Mouse (Mus musculus): Measurements from ENCODE around the gene Igdcc4. TPM values are rescaled to one million over a fixed set of nuclear protein-coding genes. Genes with fewer than 3 reads are reported as not detected.
A peak's percentile ranks its signal among the peaks of the same experiment; 100 is the strongest.

Igdcc4 gene
- polyA plus RNA-seq, 1 experiment from 2014 or later, result 12.4 TPM

DNA sequence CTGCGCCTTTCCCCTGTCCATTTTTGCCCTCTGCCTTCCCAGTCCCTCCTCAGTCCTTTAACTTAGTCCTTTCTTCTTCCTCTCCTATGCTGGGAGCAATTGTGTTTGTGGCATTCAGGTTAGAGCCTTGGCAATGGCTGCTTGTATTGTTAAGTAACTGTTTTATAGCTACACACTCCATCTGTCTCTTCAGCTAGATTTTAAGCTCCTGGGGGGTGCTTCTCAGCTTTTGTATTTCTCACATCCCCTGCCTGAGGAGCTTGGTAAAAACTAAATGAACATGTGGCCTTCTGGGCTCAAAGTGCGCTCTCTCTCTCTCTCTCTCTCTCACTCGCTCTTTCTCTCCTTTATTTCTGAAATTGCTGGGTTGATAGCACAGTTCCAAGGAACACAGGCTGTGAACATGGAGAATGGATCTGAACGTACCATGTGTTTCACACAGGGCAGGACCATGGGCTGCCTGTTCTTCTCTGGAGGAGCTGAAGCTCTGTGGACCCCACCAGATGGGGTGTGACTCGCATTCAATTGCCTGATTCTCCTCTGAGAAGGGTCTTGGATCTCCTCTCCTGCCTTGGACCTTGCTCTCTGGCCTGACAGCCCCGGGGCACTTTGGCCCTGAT lies 51.5 kb downstream of the Igdcc4 start:
- peak overlapping the region; percentile 78 for H3K27ac ChIP-seq (replicated peaks; ENCODE audit: low read depth, low read length)
- peak overlapping the region; percentile 38 for H3K9ac ChIP-seq (replicated peaks; ENCODE audit: low read length)
- no peak for ATAC-seq (replicated peaks; ENCODE audit: insufficient number of reproducible peaks, low FRiP score, low TSS enrichment, low read depth)
- H3K4me2 ChIP-seq (ENCODE audit: low read depth, low read length), result no peak overlapping the region
- DNase-seq (ENCODE audit: low spot score), result no peak
- H3K36me3 ChIP-seq (replicated peaks; ENCODE audit: control insufficient read depth, insufficient read depth, low read depth, low read length), result peaks cover 6% of the 10 kb centered on the region; the same call in 1 of the 2 replicates
- H3K4me1 ChIP-seq (ENCODE audit: control insufficient read depth, insufficient read depth, low read length), result peaks cover 18% of the 10 kb centered on the region
- H3K9me3 ChIP-seq (replicated peaks; ENCODE audit: control insufficient read depth, low read length), result no peaks in the 10 kb centered on the region
- 36% methylated on average over 6 of the region's 6 CpGs for WGBS
- no peaks in the 10 kb centered on the region for H3K27me3 ChIP-seq (ENCODE audit: control insufficient read depth, insufficient read depth, low read length)
- H3K4me3 ChIP-seq (ENCODE audit: low read depth, low read length), result no peak overlapping the region

DNA sequence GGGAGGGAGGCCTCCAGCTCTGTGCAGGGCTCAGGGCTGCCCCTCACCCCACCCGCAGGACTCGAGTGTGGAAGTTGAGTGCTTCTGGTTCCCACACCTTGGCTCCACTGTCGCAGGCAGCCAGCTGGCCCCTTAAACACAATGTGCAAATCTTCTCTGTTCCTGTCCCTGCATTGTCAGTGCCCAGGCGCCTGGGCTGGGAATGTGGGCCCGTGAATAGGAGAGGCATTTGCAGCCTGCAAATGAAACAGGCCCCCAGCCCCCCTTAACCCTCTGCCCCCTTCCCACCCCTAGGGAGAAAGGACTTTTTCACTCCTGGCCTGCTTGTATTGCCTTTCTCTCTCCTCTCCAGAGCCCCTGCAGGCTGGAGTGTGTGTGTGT lies 52.0 kb downstream of the Igdcc4 start:
- ATAC-seq (replicated peaks; ENCODE audit: insufficient number of reproducible peaks, low FRiP score, low TSS enrichment, low read depth), result peak; percentile 55
- Histone ChIP-seq H3K4me2 (ENCODE audit: low read depth, low read length) (no peak overlapping the region), H3K27ac (replicated peaks; ENCODE audit: low read depth, low read length) (peak overlapping the region; percentile 78), H3K9ac (replicated peaks; ENCODE audit: low read length) (peak overlapping the region; percentile 38), H3K4me3 (ENCODE audit: low read depth, low read length) (no peak overlapping the region), H3K4me1 (ENCODE audit: control insufficient read depth, insufficient read depth, low read length) (peaks cover 18% of the 10 kb centered on the region), H3K27me3 (ENCODE audit: control insufficient read depth, insufficient read depth, low read length) (no peaks in the 10 kb centered on the region), H3K9me3 (replicated peaks; ENCODE audit: control insufficient read depth, low read length) (no peaks in the 10 kb centered on the region), H3K36me3 (replicated peaks; ENCODE audit: control insufficient read depth, insufficient read depth, low read depth, low read length) (peaks cover 4% of the 10 kb centered on the region; the same call in 1 of the 2 replicates)
- peak; percentile 58 for DNase-seq (ENCODE audit: low spot score)
- WGBS, result 6% methylated on average over 5 of the region's 5 CpGs

DNA sequence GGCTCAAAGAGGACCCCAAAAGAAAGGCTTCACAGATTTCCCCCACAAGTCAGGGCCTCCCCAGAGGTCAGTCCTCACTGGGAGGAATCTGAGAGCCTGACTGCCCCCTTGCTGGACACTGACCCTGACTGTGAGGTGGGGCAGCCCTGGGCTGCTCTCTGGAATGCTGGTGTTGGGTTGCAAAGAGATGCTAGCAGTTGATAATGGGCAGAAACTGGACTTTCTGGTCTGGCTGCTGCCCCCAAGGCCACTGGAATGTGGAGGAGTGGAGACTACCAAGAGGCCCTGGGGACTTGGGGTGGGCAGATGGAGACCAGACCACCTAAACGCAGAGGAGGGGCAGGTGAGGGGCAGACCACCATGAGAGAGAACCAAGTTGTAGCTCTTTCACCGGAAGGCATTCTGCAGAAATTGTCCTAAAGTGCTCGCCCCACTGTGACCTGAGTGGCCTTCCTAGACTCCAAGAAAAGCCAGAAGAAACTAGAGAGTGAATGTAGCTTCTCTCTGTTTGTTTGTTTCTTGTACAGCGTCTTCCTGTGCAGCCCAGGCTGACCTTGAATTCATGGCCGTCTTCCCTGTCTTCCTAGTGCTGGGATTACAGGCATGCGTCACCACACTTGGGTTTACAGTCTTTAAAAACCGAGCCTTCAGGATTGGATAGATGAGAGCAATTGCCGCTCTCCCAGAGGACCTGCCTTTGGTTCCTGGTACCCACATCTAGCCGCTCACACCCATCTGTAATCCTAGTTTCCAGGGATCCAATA lies 53.6 kb downstream of the Igdcc4 start:
- DNase-seq (ENCODE audit: low spot score), result no peak
- Histone ChIP-seq H3K27ac (replicated peaks; ENCODE audit: low read depth, low read length) (0 out of 2 replicates have a peak overlapping the region, but pooled peaks have one; percentile 25), H3K9me3 (replicated peaks; ENCODE audit: control insufficient read depth, low read length) (no peaks in the 10 kb centered on the region), H3K9ac (replicated peaks; ENCODE audit: low read length) (no peak overlapping the region), H3K4me3 (ENCODE audit: low read depth, low read length) (no peak overlapping the region), H3K4me1 (ENCODE audit: control insufficient read depth, insufficient read depth, low read length) (peaks cover 18% of the 10 kb centered on the region), H3K4me2 (ENCODE audit: low read depth, low read length) (no peak overlapping the region), H3K27me3 (ENCODE audit: control insufficient read depth, insufficient read depth, low read length) (no peaks in the 10 kb centered on the region), H3K36me3 (replicated peaks; ENCODE audit: control insufficient read depth, insufficient read depth, low read depth, low read length) (no peaks in the 10 kb centered on the region)
- 35% methylated on average over 9 of the region's 9 CpGs for WGBS
- no peak for ATAC-seq (replicated peaks; ENCODE audit: insufficient number of reproducible peaks, low FRiP score, low TSS enrichment, low read depth)

DNA sequence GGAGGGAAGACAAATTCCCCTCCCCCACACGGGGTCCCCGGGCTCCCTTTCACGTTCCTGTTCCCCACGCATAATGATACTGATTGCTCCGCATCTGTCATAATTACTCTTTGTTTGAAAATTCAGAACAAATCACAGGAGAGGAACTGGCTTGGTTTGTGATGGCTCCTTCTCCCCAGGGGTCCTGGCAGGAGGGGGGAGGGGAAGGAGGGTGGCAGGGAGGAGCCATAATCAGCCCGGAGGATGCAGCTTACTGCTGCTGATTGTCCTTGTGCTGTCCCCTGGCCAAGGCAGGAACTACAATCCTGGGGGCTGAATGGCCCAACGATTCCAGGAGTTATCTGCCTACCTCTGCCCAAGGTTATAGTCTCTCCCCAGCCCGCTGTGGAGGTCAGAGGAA lies 55.3 kb downstream of the Igdcc4 start:
- ATAC-seq (replicated peaks; ENCODE audit: insufficient number of reproducible peaks, low FRiP score, low TSS enrichment, low read depth) (no peak), DNase-seq (ENCODE audit: low spot score) (no peak)
- 10% methylated on average over 8 of the region's 8 CpGs for WGBS
- Histone ChIP-seq H3K4me3 (ENCODE audit: low read depth, low read length) (no peak overlapping the region), H3K4me1 (ENCODE audit: control insufficient read depth, insufficient read depth, low read length) (peaks cover 21% of the 10 kb centered on the region), H3K27ac (replicated peaks; ENCODE audit: low read depth, low read length) (0 out of 2 replicates have a peak overlapping the region, but pooled peaks have one; percentile 16), H3K27me3 (ENCODE audit: control insufficient read depth, insufficient read depth, low read length) (no peaks in the 10 kb centered on the region), H3K4me2 (ENCODE audit: low read depth, low read length) (no peak overlapping the region), H3K36me3 (replicated peaks; ENCODE audit: control insufficient read depth, insufficient read depth, low read depth, low read length) (no peaks in the 10 kb centered on the region), H3K9ac (replicated peaks; ENCODE audit: low read length) (no peak overlapping the region), H3K9me3 (replicated peaks; ENCODE audit: control insufficient read depth, low read length) (no peaks in the 10 kb centered on the region)

DNA sequence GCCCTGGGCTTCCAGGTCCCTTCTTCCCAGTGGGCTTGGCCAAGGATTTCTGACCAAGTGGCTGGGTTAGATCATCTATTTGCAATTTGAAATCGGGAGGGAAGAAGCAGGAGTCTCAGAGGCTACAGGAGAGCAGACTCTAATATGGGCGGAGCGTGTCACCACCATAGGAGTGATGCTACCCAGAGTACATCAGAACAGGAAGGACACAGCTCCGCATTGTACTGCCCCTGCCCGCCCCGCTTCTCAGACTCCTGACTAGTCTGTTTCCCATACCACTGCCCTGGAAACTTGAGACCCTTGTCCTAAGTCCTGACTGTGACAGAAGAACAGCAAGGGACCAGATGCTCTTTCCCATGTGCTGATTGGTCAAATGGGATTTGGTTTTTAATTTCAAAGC lies 56.3 kb downstream of the Igdcc4 start:
- 18% methylated on average over 6 of the region's 6 CpGs for WGBS
- Histone ChIP-seq H3K36me3 (replicated peaks; ENCODE audit: control insufficient read depth, insufficient read depth, low read depth, low read length) (no peaks in the 10 kb centered on the region), H3K9ac (replicated peaks; ENCODE audit: low read length) (no peak overlapping the region), H3K27me3 (ENCODE audit: control insufficient read depth, insufficient read depth, low read length) (no peaks in the 10 kb centered on the region), H3K4me1 (ENCODE audit: control insufficient read depth, insufficient read depth, low read length) (peaks cover 23% of the 10 kb centered on the region), H3K4me3 (ENCODE audit: low read depth, low read length) (no peak overlapping the region), H3K4me2 (ENCODE audit: low read depth, low read length) (no peak overlapping the region), H3K27ac (replicated peaks; ENCODE audit: low read depth, low read length) (no peak overlapping the region), H3K9me3 (replicated peaks; ENCODE audit: control insufficient read depth, low read length) (no peaks in the 10 kb centered on the region)
- DNase-seq (ENCODE audit: low spot score) (peak; percentile 64), ATAC-seq (replicated peaks; ENCODE audit: insufficient number of reproducible peaks, low FRiP score, low TSS enrichment, low read depth) (no peak; the same call in 1 of the 2 replicates)

DNA sequence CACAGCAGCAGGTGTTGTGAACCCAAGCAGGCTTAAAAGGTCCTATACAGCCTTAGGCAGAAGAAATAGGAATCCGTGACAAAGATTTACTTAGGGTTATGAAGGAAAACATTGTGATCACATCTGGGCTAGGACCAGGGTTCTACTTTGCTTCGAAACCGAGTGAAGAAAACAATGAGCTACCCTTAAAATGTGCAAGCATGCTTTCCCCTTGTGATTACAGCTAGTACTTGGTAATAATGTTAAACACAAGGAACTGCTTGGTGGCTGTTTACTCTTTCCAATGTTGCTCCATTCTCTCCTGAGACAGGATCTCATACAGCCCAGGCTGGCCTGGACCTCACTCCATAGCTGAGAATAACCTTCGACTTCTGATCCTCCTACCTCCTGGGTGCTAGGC lies 59.9 kb downstream of the Igdcc4 start:
- DNase-seq (ENCODE audit: low spot score), result no peak
- 0 out of 2 replicates have a peak overlapping the region, but pooled peaks have one; percentile 15 for H3K9ac ChIP-seq (replicated peaks; ENCODE audit: low read length)
- no peak overlapping the region; the same call in 1 of the 2 replicates for H3K4me2 ChIP-seq (ENCODE audit: low read depth, low read length)

DNA sequence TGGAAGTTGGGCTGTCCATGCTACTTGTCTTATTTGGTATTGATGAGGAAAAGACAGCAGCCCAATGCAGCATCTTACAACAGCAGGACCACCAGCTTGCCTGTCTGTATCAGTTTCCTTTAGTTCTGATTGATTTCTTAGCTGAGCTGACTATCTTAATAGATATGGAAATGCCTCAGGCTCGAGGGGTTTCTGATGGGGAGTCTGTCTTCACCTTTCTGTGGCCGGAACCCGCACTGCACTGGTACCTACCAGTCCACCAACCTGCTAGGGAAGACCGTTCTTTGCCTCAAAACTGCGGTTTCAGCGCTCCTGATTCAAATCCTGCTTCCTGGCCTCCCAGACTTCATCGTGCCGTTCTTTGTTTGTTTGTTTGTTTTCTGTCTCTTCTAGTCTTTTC lies 60.6 kb downstream of the Igdcc4 start:
- DNase-seq (ENCODE audit: low spot score) (no peak), ATAC-seq (replicated peaks; ENCODE audit: insufficient number of reproducible peaks, low FRiP score, low TSS enrichment, low read depth) (no peak)
- Histone ChIP-seq H3K9me3 (replicated peaks; ENCODE audit: control insufficient read depth, low read length) (no peaks in the 10 kb centered on the region), H3K4me2 (ENCODE audit: low read depth, low read length) (no peak overlapping the region; the same call in 1 of the 2 replicates), H3K4me1 (ENCODE audit: control insufficient read depth, insufficient read depth, low read length) (peaks cover 12% of the 10 kb centered on the region), H3K27ac (replicated peaks; ENCODE audit: low read depth, low read length) (peak overlapping the region; percentile 72; the same call in 1 of the 2 replicates), H3K27me3 (ENCODE audit: control insufficient read depth, insufficient read depth, low read length) (no peaks in the 10 kb centered on the region), H3K4me3 (ENCODE audit: low read depth, low read length) (no peak overlapping the region), H3K36me3 (replicated peaks; ENCODE audit: control insufficient read depth, insufficient read depth, low read depth, low read length) (no peaks in the 10 kb centered on the region), H3K9ac (replicated peaks; ENCODE audit: low read length) (no peak overlapping the region; the same call in 1 of the 2 replicates)
- 9% methylated on average over 8 of the region's 8 CpGs for WGBS

More for the DNA sequence above, 59.9 kb downstream of the Igdcc4 start:
- H3K4me3 ChIP-seq (ENCODE audit: low read depth, low read length), result no peak overlapping the region
- H3K36me3 ChIP-seq (replicated peaks; ENCODE audit: control insufficient read depth, insufficient read depth, low read depth, low read length), result no peaks in the 10 kb centered on the region
- peak overlapping the region; percentile 49 for H3K27ac ChIP-seq (replicated peaks; ENCODE audit: low read depth, low read length)
- WGBS, result 15% methylated on average over 4 of the region's 4 CpGs
- H3K9me3 ChIP-seq (replicated peaks; ENCODE audit: control insufficient read depth, low read length), result no peaks in the 10 kb centered on the region
- no peaks in the 10 kb centered on the region for H3K27me3 ChIP-seq (ENCODE audit: control insufficient read depth, insufficient read depth, low read length)
- peaks cover 13% of the 10 kb centered on the region for H3K4me1 ChIP-seq (ENCODE audit: control insufficient read depth, insufficient read depth, low read length)
- no peak for ATAC-seq (replicated peaks; ENCODE audit: insufficient number of reproducible peaks, low FRiP score, low TSS enrichment, low read depth)

All from embryonic facial prominence, embryonic 11.5 days (tissue).